Mouse (Mus musculus): Measurements from ENCODE around the gene Cdkn1c.

Gene Cdkn1c

GRCm38 (mm10) chr7:143437231-143437893 lies 23.5 kb downstream of the Cdkn1c start:
- no peak for DNase-seq (ENCODE audit: low spot score in 2 of 2)

GRCm38 (mm10) chr7:143433331-143433730 lies 27.5 kb downstream of the Cdkn1c start:
- no peak for DNase-seq (ENCODE audit: low spot score in 2 of 2)

GRCm38 (mm10) chr7:143432631-143433030 lies 28.2 kb downstream of the Cdkn1c start:
- no peak for DNase-seq (ENCODE audit: low spot score in 2 of 2)

GRCm38 (mm10) chr7:143428814-143429499 lies 31.9 kb downstream of the Cdkn1c start:
- no peak for DNase-seq (ENCODE audit: low spot score in 2 of 2)

GRCm38 (mm10) chr7:143428142-143428813 lies 32.6 kb downstream of the Cdkn1c start:
- no peak for DNase-seq (ENCODE audit: low spot score in 2 of 2)

GRCm38 (mm10) chr7:143419585-143420160 lies 41.2 kb downstream of the Cdkn1c start:
- no peak for DNase-seq (ENCODE audit: low spot score in 2 of 2)

GRCm38 (mm10) chr7:143417875-143418274 lies 43.0 kb downstream of the Cdkn1c start:
- DNase-seq (ENCODE audit: low spot score in 2 of 2), result no peak

- DNase-seq (ENCODE audit: low spot score in 2 of 2), result no peak
Measured at GRCm38 (mm10) chr7:143416406-143416805, 44.4 kb downstream of the Cdkn1c start.

GRCm38 (mm10) chr7:143415070-143415469 lies 45.8 kb downstream of the Cdkn1c start:
- DNase-seq (ENCODE audit: low spot score in 2 of 2), result no peak

GRCm38 (mm10) chr7:143412606-143413005 lies 48.2 kb downstream of the Cdkn1c start:
- DNase-seq (ENCODE audit: low spot score in 2 of 2), result no peak

GRCm38 (mm10) chr7:143408615-143409021 lies 52.2 kb downstream of the Cdkn1c start:
- no peak for DNase-seq (ENCODE audit: low spot score in 2 of 2)

All from spleen, postnatal 4 days (tissue).